Mouse (Mus musculus): Measurements from ENCODE around the gene Gm9747.

Gene Gm9747

GRCm38 (mm10) chr1:82232812-82233211 is at the start of gene Gm9747:
Gm9747 (plus strand) TSS chr1:82233112.
- in situ Hi-C loops (cut with MboI; ENCODE audit: unreplicated experiment in 2 of 2): no loop called here

GRCm38 (mm10) chr1:82183913-82184442 is 48.9 kb upstream of the Gm9747 start:
- in situ Hi-C loops (cut with MboI; ENCODE audit: unreplicated experiment in 2 of 2): no loop called here

- in situ Hi-C loops (cut with MboI; ENCODE audit: unreplicated experiment in 2 of 2): no loop called here
These were observed 44.2 kb upstream of the Gm9747 start for GRCm38 (mm10) chr1:82188549-82189231.

GRCm38 (mm10) chr1:82189516-82189915 is 43.4 kb upstream of the Gm9747 start:
- in situ Hi-C loops (cut with MboI; ENCODE audit: unreplicated experiment in 2 of 2): no loop called here

DNA sequence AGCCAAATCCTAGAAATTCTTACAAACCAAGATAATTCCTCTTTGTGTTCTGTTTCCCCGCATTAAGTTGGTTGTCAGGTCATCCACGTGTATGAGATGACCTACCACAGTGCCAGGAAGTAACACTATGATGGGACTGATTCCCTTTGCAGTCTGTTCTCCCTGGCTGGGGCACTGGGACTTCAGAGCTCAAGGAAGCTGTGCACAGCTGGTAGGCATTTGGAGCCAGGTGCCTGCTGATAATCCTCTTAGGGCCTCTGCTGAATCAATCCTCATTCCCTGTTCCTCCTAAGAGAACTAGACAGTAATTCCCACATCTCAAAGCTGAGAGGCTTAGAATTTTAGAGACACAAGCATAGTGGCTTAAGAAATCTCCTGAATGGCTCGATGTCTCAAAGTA is 41.3 kb upstream of the Gm9747 start:
- in situ Hi-C loops (cut with MboI; ENCODE audit: unreplicated experiment in 2 of 2): loop anchor here in 1 of 2 experiments (10.0 kb wide), 1 partner anchor 47 kb away; no protein-coding TSS in a partner anchor

- in situ Hi-C loops (cut with MboI; ENCODE audit: unreplicated experiment in 2 of 2): loop anchor here in 1 of 2 experiments (5.0 to 10.0 kb wide), 2 partner anchors 55 to 82 kb away; no protein-coding TSS in a partner anchor
These were observed 33.0 kb upstream of the Gm9747 start for GRCm38 (mm10) chr1:82199918-82200317.

GRCm38 (mm10) chr1:82200636-82201035 is 32.3 kb upstream of the Gm9747 start:
- in situ Hi-C loops (cut with MboI; ENCODE audit: unreplicated experiment in 2 of 2): loop anchor here in 1 of 2 experiments (5.0 kb wide), 1 partner anchor 82 kb away; no protein-coding TSS in a partner anchor

DNA sequence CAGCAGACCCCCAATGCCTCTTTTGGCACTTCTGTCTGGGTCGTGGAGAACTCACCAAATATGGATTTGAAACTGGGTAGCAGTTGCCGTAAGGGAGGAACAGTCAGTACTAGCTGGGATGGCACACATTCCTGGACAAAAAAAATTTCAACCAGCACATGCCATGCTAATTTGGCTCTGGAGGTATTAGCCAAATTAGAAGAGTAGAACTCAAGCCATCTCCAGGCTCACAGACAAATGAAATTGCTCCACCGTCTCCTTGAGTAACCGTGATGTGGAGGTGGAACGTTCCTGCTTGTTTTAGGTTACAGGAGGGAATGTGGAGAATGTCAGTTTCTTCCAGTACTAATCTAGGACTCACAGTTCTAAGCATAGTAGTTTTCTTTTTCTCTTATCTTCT is 25.4 kb upstream of the Gm9747 start:
- in situ Hi-C loops (cut with MboI; ENCODE audit: unreplicated experiment in 2 of 2): no loop called here

- in situ Hi-C loops (cut with MboI; ENCODE audit: unreplicated experiment in 2 of 2): no loop called here
These were observed 12.1 kb upstream of the Gm9747 start for GRCm38 (mm10) chr1:82220673-82221396.

- in situ Hi-C loops (cut with MboI; ENCODE audit: unreplicated experiment in 2 of 2): no loop called here
These were observed 11.4 kb upstream of the Gm9747 start for GRCm38 (mm10) chr1:82221462-82221861.

DNA sequence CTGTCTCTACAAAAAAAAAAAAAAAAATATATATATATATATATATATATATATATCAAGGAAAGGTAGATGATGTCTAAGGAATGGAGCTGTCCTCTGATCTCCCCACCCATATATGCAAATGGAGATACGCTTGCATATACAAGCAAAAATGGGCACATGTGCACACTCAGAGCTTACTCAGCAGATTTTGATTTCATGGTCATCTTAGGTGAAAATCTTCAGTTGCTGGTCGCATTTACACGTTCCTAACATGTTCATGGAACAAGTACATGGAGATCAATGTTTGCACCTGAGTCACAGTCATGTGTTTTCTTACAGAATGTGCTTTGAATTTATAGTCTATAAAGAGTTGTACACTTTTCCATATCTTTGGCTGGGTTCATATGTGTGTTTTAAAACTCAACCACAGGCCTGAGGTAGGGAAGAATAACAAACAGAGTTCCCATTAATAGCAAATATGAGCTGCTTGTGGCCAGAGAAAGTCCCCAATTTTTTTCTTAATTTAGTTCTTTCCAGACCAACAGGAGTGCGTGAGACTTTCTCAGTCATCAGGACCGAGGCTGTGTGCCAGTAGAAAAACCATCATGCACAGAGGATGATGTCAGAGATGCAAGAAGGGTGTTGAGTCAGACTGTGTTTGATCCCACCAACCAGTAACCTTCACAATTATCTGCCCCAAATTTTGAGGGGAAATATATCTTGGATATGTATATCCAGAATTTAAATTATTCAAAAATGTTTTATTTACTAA is 9.7 kb upstream of the Gm9747 start:
- in situ Hi-C loops (cut with MboI; ENCODE audit: unreplicated experiment in 2 of 2): no loop called here

GRCm38 (mm10) chr1:82228841-82229240 is 4.1 kb upstream of the Gm9747 start:
- in situ Hi-C loops (cut with MboI; ENCODE audit: unreplicated experiment in 2 of 2): no loop called here

DNA sequence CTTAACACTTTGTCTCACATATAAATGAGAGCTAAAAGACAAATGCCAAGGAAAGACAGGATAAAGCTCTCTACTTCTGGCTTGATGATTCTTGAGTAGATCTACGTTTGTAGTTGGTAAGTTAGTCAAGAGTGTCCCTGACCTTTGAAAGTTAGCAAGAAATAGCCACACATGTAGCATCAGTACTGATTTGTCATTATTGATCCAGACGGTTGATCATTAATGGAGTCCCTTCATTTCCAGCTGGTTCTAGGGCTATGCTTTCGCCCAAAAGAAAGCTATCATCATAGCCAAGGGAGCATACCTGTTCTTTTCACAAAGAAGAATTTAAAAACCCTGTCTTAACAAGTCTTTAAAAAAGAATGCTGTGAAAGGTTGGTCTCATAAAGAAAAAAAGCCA is 1.7 kb downstream of the Gm9747 start:
- in situ Hi-C loops (cut with MboI; ENCODE audit: unreplicated experiment in 2 of 2): no loop called here

DNA sequence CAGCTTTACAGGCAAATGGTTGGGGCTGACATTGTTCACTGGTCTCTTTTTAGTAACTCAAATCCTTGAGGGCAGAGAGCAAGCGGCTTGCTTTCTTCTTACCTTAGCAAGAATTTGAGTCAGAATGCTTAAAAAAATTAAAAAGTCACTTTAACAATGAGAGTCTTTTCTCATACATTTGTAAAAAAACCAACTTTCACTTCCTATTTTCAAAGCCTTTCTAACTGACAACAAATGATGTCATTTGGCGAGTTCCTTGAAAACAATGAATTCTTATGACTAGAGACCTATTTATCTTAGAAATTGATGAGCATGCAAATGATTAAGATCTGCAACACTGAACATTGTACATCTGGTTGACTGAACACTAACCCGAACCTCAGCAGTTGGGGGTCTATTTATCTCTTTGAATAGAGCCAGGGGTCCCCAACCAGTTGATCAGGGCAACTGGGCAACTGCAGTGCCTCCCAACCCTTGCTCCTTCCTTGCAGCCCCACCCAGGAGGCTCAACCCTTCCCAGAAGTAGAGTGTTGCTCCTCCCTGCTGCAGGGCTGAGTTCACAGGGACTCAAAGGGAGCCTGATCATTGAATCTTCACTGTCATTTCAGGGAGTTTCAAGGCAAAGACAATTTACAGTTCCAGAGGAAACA is 2.7 kb downstream of the Gm9747 start:
- in situ Hi-C loops (cut with MboI; ENCODE audit: unreplicated experiment in 2 of 2): no loop called here

DNA sequence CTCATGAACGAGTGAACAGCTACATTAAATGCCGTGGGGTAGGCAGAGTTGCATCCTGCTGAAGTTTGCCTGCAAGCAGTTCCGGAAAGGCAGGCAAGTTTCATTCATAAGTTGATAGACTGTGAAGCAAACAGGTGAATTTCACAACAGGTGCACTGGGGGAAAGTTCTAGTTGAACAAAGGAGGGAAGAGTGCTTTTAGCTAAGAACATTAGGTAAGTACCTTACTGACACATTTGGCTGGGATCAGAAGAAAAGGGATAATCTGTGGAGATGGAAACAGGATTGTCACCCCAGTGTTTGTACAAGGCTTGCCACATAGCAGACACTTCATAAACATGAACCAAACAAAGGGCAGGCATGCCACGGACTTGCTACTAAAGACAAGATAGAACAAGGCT is 5.3 kb downstream of the Gm9747 start:
- in situ Hi-C loops (cut with MboI; ENCODE audit: unreplicated experiment in 2 of 2): no loop called here

- in situ Hi-C loops (cut with MboI; ENCODE audit: unreplicated experiment in 2 of 2): no loop called here
These were observed 6.7 kb downstream of the Gm9747 start for GRCm38 (mm10) chr1:82239409-82240201.

DNA sequence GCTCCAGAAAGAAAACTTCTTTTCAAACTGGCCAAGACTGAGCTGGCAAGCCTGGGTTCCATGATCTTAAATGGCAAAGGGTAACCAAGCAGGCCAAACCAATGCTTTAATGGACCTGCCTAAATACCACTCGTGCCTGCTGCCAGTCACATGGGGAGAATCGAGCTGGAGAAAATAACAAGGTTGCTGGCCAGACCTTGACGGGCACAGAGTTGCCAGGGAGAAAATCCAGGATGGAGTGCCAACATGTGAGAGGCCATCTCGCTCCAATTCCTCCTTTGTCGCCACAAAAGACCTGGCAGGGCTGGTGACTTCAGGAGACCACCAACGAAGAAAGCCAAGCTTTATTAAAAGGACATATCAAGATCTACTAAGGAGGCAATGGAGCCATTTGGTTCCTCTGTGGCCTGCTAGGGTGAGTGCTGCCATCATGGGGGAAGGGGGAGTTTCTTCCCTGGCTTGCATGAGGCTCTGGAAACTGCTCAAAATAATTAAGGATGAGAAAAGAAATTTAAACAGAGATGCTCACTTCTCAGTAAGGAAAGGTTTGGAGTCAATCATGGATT is 10.4 kb downstream of the Gm9747 start:
- in situ Hi-C loops (cut with MboI; ENCODE audit: unreplicated experiment in 2 of 2): no loop called here

GRCm38 (mm10) chr1:82245002-82245401 is 12.1 kb downstream of the Gm9747 start:
- in situ Hi-C loops (cut with MboI; ENCODE audit: unreplicated experiment in 2 of 2): no loop called here

- in situ Hi-C loops (cut with MboI; ENCODE audit: unreplicated experiment in 2 of 2): no loop called here
These were observed 14.5 kb downstream of the Gm9747 start for GRCm38 (mm10) chr1:82247221-82247951.
